Mouse (Mus musculus) retina, embryonic 14.5 days (tissue): Measurements from ENCODE around the gene Rnf121.

ENCODE experiments used
- DNase-seq: peaks from one replicate; pipeline ENCODE4 v3.0.0-alpha.2; 2015; ENCODE audit warnings: low spot score

Gene Rnf121

DNA sequence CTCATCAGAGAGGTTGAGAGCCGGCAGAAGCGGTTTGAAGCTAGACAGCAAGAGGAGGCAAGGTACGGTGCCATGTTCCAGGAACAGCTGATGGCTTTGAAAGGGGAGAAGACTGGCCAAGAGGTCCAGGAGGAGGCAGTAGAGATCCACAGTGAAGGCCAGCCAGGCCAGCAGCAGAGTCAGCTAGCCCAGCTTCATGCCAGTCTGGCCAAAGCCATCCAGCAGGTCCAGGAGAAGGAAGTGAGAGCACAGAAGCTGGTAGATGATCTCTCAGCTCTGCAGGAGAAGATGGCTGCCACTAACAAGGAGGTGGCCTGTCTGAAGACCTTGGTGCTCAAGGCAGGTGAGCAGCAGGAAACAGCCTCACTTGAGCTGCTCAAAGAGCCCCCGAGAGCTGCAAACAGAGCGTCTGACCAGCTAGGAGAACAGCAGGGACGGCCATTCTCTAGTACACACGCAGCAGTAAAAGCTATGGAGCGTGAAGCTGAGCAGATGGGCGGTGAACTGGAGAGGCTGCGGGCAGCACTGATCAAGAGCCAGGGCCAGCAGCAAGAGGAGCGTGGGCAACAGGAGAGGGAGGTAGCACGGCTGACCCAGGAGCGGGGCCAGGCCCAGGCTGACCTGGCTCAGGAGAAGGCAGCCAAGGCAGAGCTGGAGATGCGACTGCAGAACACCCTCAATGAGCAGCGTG is 65.7 kb downstream of the Rnf121 start:
- no peak for DNase-seq

DNA sequence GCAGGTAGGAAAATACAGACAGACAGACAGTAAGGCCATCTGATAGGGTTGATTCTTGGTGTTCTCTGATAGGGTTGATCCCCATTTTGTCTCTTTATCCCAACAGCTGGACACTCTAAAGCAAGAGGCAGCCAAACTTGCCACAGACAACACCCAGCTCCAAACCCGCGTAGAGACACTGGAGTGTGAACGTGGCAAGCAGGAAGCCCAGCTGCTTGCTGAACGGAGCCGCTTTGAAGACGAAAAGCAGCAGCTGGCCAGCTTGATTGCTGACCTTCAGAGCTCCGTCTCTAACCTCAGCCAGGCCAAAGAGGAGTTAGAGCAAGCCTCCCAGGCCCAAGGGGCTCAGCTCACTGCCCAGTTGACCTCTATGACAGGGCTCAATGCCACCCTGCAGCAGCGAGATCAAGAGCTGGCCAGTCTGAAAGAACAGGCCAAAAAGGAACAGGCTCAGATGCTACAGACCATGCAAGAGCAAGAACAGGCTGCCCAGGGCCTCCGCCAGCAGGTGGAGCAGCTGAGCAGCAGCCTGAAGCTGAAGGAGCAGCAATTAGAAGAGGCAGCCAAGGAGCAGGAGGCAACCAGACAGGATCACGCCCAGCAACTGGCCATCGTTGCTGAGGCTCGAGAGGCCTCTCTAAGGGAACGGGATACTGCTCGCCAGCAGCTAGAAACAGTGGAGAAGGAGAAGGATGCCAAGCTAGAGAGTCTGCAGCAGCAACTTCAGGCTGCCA is 66.9 kb downstream of the Rnf121 start:
- peak; percentile 86 for DNase-seq

DNA sequence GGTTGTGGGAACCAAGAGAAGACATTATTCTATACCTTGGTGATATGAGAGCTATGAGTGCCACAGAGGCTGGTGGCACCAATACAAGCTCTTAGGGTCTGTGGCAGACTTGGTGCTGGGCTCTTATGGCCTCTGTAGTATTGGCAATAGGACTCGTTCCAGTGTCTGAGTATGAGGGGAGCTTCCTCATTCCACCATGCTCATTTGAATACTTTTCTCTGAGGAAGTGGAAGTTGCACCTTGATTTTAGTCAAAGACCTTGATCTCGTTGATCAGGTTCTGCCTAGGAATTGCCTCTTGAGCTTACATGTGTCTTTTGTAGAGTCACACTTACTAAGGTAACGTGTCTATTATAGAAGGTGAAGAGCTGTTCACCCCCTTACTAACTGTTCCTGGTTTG is 71.0 kb downstream of the Rnf121 start:
- DNase-seq, result no peak

DNA sequence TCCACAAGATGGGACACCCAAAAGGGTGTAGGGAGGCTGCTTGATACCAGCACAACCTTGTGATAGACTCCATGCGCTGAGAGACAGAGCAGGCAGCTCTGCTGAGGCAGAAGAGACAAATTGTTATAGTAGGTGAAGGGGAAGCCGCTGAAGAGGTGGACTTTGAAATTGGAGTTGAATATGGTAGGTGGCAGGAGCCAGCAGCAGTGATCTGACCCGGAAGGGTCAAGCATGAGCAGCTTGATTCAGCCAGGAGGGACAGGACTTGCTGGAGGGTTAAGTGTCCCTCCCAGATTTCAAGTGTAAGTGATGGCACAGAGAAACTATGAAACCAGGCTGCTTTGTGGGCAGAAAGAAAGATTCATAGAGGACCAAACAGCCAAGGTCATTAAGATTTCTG is 80.2 kb downstream of the Rnf121 start:
- DNase-seq, result no peak

DNA sequence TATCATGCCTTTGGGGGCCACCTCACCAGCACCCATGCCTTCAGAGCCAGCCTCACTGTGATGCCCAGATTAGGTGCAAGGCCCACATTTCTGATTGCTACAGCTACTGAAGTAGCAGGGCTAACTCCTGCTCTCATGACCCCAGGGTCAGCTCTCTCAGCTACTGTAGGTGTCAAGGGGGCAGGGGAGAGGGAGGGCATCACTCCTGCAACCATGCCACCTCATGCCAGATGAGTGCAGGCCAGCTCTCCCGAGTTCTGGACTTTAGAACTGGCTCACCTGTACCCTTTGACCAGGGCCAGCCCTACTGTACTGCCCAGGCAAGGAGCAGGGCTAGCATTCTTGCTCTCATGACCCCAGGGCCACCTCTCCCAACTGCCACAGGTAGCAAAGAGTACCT is 82.5 kb downstream of the Rnf121 start:
- DNase-seq, result no peak

DNA sequence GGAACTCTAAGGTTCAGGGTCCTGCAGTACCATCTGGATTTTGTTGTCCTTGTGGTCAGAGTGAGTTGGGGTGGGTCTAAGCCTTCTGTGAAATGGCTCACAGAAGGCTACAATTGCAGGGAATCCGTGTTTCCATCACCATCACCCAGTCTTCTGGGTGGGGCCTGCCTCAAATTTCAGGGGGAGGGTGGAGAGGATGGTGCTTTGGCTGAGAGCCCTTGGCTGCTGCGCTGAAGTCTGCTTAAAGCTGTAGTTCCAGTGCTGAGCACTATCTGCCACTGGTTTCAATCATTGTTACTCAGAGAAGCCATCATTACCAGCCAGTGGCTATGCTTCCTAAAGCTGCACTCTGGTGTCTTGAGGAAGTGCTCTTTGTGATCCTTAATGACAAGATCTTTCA is 90.8 kb downstream of the Rnf121 start:
- no peak for DNase-seq

DNA sequence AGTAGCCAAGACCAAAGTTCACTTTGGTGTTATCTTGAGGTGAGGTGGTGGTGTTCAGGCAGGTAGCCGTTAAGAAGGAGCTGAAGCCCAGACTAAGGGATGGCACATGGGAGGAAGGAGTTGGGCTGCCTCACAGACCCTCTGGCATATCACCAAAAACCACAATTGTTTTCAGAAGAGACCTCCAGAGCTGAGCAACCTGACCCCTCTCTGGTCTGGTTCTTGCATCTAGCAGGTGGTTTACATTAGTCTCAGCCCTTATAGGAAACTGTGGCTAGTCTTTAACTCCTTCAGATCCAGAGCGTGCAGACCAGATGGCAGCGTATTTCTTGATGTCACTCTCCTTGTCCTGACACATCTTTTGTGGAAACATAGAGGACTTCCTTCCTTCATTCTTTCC is 91.5 kb downstream of the Rnf121 start:
- no peak for DNase-seq

DNA sequence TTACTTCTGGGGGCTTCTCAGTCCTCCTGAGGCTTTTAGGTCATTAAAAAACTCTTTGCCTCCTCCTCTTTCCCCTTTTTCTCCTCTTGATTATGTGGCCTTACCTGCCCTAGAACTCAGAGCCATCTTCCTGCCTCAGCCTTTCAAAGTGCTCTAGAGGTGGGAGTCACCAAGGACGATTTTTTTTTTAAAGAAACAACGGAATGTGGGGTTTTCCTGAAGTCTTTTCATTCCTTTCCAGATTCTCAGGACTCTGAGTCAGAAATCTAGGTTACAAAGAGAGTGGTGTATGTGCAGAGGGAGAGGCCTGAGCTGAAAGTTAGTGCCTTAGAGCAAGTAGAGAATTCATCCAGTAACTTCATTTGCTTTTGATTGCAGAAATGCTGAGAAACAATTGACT is 93.5 kb downstream of the Rnf121 start:
- DNase-seq, result no peak

DNA sequence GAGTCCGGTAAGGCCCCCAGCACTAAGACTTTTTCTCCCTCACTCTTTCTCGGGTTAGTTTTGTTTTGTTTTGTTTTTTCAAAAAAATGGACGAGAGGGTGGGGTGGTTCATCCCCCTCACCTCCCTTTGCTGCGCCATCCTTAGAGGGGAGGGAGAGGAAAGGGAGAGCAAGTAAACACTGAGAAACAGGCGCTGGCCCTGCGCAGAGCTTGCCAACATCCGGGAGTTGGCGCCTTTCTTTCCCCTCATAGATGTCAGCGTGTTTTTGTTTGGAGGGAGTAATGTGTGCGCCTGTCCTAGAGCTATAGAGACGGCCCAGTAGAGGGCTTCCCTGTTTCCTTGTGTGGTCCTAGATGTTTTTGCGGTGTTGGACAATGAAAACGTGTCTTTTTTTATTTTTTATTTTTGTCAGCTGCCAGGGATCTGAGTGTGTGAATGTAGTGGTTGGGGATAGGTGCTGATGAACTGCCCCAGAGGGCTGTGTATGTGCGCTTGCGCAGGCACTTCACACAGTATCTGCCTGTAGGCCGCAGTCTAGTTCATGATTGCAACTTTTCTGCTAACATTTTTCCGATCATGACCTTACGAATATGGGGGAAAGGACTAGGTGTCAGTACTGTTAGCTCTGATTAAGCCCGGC is 94.3 kb downstream of the Rnf121 start:
- peak; percentile 73 for DNase-seq

DNA sequence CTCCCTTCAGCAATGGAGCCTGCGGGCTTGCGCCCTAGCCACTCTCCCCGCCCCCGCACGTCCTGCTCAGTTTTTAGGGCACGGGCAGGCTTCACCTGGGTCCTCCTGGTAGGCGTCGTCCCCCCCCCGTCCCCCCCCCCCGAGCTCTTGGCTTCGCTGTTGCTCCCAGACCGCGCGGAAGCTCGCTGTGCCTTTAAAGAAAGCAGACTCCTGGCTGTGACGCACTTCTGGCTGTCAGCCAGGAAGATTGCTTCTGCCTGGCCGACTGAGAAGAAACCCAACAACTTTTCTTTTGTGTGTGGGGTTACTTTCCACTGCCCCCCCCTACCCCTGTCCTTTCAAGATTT is 94.9 kb downstream of the Rnf121 start:
- DNase-seq, result peak; percentile 89

DNA sequence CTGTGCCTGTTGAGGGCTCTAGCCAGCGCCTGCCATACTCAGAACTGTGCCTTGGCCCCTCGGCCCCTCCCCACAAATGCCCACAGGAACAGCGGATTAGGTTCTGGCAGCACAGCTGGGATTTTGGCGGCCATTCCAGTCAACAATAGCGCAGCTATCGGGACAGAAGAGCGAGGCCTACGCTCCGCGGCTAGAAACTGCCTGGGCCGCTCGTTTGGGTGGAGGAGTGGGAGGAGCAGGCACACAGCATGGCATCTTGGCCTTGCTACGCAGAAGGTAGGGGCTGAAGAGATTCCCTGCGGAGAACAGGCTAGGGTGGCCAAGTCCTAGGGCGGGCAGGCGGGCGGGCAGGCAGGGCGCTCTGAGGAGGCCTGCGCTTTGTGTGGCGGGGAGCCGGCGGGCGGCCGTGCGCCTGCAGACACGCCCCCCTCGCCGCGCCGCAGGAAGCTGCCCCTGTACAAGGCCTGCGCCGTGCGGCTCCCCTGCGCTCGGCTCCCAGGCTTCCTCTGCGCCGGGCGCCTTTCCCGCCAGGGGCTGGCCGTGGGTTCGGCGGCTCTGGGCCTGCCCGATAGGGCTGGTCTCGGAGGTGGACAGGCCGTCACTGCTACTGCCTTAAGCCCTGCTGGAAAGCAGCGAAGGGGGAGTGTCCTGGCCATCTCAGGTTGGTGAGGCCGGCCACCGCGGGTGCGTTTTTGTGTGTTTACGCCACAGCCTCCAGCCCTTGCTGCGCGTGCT is 95.4 kb downstream of the Rnf121 start:
- peak; percentile 82 for DNase-seq
